Mouse (Mus musculus): ENCODE measurements around the gene Tmem212. TPM values are rescaled to one million over a fixed set of nuclear protein-coding genes. Genes with fewer than 3 reads are reported as not detected.

Tmem212 gene
- total RNA-seq, 1 experiment, result not detected

DNA sequence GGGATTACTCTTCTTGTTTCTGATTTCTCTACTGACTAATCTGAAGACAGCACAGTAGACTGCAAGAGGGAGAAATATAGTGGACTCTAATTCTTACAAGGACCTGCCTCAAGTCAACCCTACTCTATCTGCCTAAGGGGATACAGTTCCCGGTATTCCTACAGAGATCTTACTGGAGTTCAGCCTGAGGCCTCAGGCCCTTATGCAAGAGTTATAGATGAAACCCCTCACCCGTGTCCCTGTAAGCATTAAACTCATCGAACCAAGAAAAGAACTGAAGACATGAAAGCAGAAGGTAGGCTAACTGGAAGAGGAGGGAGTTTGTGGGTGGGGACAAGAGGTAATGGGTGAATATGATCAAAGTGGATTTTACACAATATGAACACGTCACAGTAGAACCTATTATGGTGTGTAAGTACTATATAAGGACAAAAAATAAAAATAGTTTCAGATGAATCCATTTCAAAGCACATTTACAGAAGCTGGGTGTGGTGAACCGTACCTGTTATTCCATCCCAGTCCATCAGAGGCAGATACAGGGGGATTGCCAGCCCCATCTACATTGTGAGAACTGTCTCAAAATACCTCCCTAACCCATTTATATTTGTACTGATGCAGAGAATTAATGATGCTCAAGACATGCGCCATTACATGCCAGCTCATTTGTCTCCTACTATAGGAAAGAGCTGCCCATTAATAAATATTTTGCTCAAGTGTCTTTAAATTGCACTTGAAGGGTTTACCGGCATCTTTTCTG lies 17.1 kb downstream of the Tmem212 start:
- no peaks in the 10 kb centered on the region for H3K9me3 ChIP-seq (ENCODE audit: control insufficient read depth, insufficient read depth, low read depth, low read length)
- H3K27ac ChIP-seq (ENCODE audit: insufficient read depth, low read depth, low read length, poor library complexity, severe bottlenecking), result no peak overlapping the region
- no peak for DNase-seq (ENCODE audit: low read depth, low spot score)
- H3K9ac ChIP-seq (ENCODE audit: insufficient read depth, low read depth, low read length, poor library complexity, severe bottlenecking), result no peak overlapping the region
- in situ Hi-C loops (cut with MboI; ENCODE audit: low sequenced_read_pairs in 2 of 2, unreplicated experiment in 2 of 2), result no loop called here
- H3K4me3 ChIP-seq (ENCODE audit: insufficient read depth in 1 of 2, low read depth in 1 of 2, low read length in 2 of 2, poor library complexity in 1 of 2, severe bottlenecking in 1 of 2), result no peak overlapping the region
- H3K4me1 ChIP-seq (ENCODE audit: control insufficient read depth in 2 of 2, insufficient read depth in 2 of 2, low read length in 2 of 2, poor library complexity in 1 of 2), result no peaks in the 10 kb centered on the region
- no peak for TF ChIP-seq CHD2 (IDR thresholded peaks at IDR 0.05; ENCODE audit: low read depth, low read length)
- TF ChIP-seq MAFK (IDR thresholded peaks at IDR 0.05; ENCODE audit: insufficient read depth, low read depth, low read length), result no peak
- no peak for TF ChIP-seq ZC3H11A (IDR thresholded peaks at IDR 0.05; ENCODE audit: borderline replicate concordance, low read depth, low read length)
- TF ChIP-seq HCFC1 (IDR thresholded peaks at IDR 0.05; ENCODE audit: borderline replicate concordance, insufficient read depth, low read length), result no peak
- TF ChIP-seq ZNF384 (IDR thresholded peaks at IDR 0.05; ENCODE audit: low read depth, low read length), result no peak
- H3K36me3 ChIP-seq (ENCODE audit: control insufficient read depth, insufficient read depth, low read length, poor library complexity, severe bottlenecking), result no peaks in the 10 kb centered on the region

DNA sequence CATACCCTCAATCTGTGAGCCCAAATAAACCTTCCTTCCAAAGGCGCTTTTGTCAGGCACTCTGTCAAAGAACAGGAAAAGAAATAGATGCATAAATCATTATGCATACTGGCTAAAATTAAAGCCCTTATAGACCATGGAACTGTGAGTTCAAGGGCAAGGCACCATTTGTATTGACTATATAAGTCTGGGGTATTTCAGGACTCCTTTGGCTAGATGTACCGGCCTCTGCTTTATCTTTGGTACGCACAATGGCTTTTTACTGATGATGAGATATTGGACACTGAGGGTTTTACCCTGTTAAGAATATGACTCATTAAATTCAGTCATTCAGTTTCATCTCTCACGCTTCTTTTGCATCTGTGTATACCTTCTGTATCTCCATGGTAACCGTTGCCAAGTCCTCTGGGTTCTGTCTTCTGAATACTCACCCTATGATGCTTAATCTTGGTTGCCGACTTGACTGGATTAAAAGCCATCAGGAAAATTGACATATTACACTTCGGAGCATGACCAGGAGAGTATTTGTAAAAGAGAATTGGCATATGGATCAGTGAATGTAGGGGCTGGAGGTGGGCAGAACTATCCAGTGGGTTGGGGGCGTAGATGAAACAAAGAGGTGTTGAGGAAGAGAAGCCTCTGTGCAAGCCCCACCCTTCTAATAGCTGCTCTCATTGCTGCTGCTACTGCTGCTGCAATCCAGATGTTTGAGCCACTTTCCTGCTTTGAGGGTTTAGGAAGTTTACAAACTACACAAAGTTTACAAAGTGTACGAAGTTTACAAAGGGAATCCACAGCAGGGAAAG lies 22.7 kb downstream of the Tmem212 start:
- DNase-seq (ENCODE audit: low read depth, low spot score), result no peak
- in situ Hi-C loops (cut with MboI; ENCODE audit: low sequenced_read_pairs in 2 of 2, unreplicated experiment in 2 of 2), result no loop called here
- TF ChIP-seq HCFC1 (IDR thresholded peaks at IDR 0.05; ENCODE audit: borderline replicate concordance, insufficient read depth, low read length) (no peak), CHD2 (IDR thresholded peaks at IDR 0.05; ENCODE audit: low read depth, low read length) (no peak), ZC3H11A (IDR thresholded peaks at IDR 0.05; ENCODE audit: borderline replicate concordance, low read depth, low read length) (no peak), MAFK (IDR thresholded peaks at IDR 0.05; ENCODE audit: insufficient read depth, low read depth, low read length) (no peak), ZNF384 (IDR thresholded peaks at IDR 0.05; ENCODE audit: low read depth, low read length) (no peak)

DNA sequence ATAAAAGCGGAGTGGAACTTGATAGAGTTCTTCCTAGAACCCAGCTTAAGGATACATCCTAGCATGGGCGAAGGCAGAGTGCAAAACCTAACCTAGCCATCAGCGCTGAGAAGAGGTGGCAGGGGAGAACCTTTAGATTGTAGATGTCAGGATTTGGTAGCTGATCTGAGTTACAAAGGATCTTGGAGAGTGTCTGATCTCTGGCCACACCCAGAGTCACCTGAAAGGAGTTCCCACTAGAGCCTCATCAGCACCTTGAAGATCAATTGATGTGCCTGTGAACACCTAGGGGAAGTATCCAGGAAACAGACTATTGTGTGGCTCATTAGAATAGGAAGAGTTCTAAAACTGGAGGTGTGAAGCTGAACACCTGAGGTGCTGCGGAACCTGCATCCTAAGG lies 23.7 kb downstream of the Tmem212 start:
- no peak for DNase-seq (ENCODE audit: low read depth, low spot score)
- Histone ChIP-seq H3K4me1 (ENCODE audit: control insufficient read depth in 2 of 2, insufficient read depth in 2 of 2, low read length in 2 of 2, poor library complexity in 1 of 2) (peaks cover 0 to 2% of the 10 kb centered on the region in 2 experiments; a peak in 1 of 4 replicates), H3K27ac (ENCODE audit: insufficient read depth, low read depth, low read length, poor library complexity, severe bottlenecking) (no peak overlapping the region), H3K4me3 (ENCODE audit: insufficient read depth in 1 of 2, low read depth in 1 of 2, low read length in 2 of 2, poor library complexity in 1 of 2, severe bottlenecking in 1 of 2) (no peak overlapping the region), H3K36me3 (ENCODE audit: control insufficient read depth, insufficient read depth, low read length, poor library complexity, severe bottlenecking) (no peaks in the 10 kb centered on the region), H3K9ac (ENCODE audit: insufficient read depth, low read depth, low read length, poor library complexity, severe bottlenecking) (no peak overlapping the region), H3K9me3 (ENCODE audit: control insufficient read depth, insufficient read depth, low read depth, low read length) (no peaks in the 10 kb centered on the region)
- in situ Hi-C loops (cut with MboI; ENCODE audit: low sequenced_read_pairs in 2 of 2, unreplicated experiment in 2 of 2), result no loop called here
- TF ChIP-seq MAFK (IDR thresholded peaks at IDR 0.05; ENCODE audit: insufficient read depth, low read depth, low read length) (no peak), ZC3H11A (IDR thresholded peaks at IDR 0.05; ENCODE audit: borderline replicate concordance, low read depth, low read length) (no peak), CHD2 (IDR thresholded peaks at IDR 0.05; ENCODE audit: low read depth, low read length) (no peak), HCFC1 (IDR thresholded peaks at IDR 0.05; ENCODE audit: borderline replicate concordance, insufficient read depth, low read length) (no peak), ZNF384 (IDR thresholded peaks at IDR 0.05; ENCODE audit: low read depth, low read length) (no peak)

More for the DNA sequence above, 22.7 kb downstream of the Tmem212 start:
- no peak overlapping the region for H3K4me3 ChIP-seq (ENCODE audit: insufficient read depth in 1 of 2, low read depth in 1 of 2, low read length in 2 of 2, poor library complexity in 1 of 2, severe bottlenecking in 1 of 2)
- no peaks in the 10 kb centered on the region for H3K9me3 ChIP-seq (ENCODE audit: control insufficient read depth, insufficient read depth, low read depth, low read length)
- H3K4me1 ChIP-seq (ENCODE audit: control insufficient read depth in 2 of 2, insufficient read depth in 2 of 2, low read length in 2 of 2, poor library complexity in 1 of 2), result peaks cover 0 to 2% of the 10 kb centered on the region in 2 experiments; a peak in 1 of 4 replicates
- H3K9ac ChIP-seq (ENCODE audit: insufficient read depth, low read depth, low read length, poor library complexity, severe bottlenecking), result no peak overlapping the region
- no peak overlapping the region for H3K27ac ChIP-seq (ENCODE audit: insufficient read depth, low read depth, low read length, poor library complexity, severe bottlenecking)
- no peaks in the 10 kb centered on the region for H3K36me3 ChIP-seq (ENCODE audit: control insufficient read depth, insufficient read depth, low read length, poor library complexity, severe bottlenecking)

DNA sequence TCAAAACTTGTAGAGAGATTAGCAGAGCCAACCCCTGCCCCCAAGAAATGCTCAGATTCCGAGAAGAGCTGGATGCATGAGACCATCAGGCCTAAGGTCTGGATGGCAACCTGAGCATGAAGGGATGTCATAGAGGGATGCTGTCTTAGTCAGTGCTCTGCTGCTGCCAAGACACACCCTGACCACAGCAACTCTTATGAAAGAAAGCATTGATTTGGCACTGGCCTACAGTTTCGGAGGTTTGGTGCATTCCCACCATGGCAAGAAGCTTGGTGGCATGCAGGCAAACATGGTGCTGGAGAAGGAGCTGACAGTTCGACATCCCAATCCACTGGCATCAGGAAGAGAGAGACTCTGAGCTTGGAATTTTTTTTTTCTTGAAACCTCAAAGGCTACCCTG lies 24.3 kb downstream of the Tmem212 start:
- in situ Hi-C loops (cut with MboI; ENCODE audit: low sequenced_read_pairs in 2 of 2, unreplicated experiment in 2 of 2), result no loop called here
- DNase-seq (ENCODE audit: low read depth, low spot score), result no peak
- TF ChIP-seq HCFC1 (IDR thresholded peaks at IDR 0.05; ENCODE audit: borderline replicate concordance, insufficient read depth, low read length), result no peak
- no peak for TF ChIP-seq ZNF384 (IDR thresholded peaks at IDR 0.05; ENCODE audit: low read depth, low read length)
- TF ChIP-seq CHD2 (IDR thresholded peaks at IDR 0.05; ENCODE audit: low read depth, low read length), result no peak
- no peak for TF ChIP-seq MAFK (IDR thresholded peaks at IDR 0.05; ENCODE audit: insufficient read depth, low read depth, low read length)
- TF ChIP-seq ZC3H11A (IDR thresholded peaks at IDR 0.05; ENCODE audit: borderline replicate concordance, low read depth, low read length), result no peak

More for the DNA sequence above, 24.3 kb downstream of the Tmem212 start:
- H3K4me1 ChIP-seq (ENCODE audit: control insufficient read depth in 2 of 2, insufficient read depth in 2 of 2, low read length in 2 of 2, poor library complexity in 1 of 2), result peaks cover 0 to 2% of the 10 kb centered on the region in 2 experiments; a peak in 1 of 4 replicates
- H3K9ac ChIP-seq (ENCODE audit: insufficient read depth, low read depth, low read length, poor library complexity, severe bottlenecking), result no peak overlapping the region
- no peaks in the 10 kb centered on the region for H3K36me3 ChIP-seq (ENCODE audit: control insufficient read depth, insufficient read depth, low read length, poor library complexity, severe bottlenecking)
- no peak overlapping the region for H3K4me3 ChIP-seq (ENCODE audit: insufficient read depth in 1 of 2, low read depth in 1 of 2, low read length in 2 of 2, poor library complexity in 1 of 2, severe bottlenecking in 1 of 2)
- H3K9me3 ChIP-seq (ENCODE audit: control insufficient read depth, insufficient read depth, low read depth, low read length), result no peaks in the 10 kb centered on the region
- no peak overlapping the region for H3K27ac ChIP-seq (ENCODE audit: insufficient read depth, low read depth, low read length, poor library complexity, severe bottlenecking)
